Mouse (Mus musculus): ENCODE data around the gene Fbxo21.
A peak's percentile ranks its signal among the peaks of the same experiment; 100 is the strongest.

DNA sequence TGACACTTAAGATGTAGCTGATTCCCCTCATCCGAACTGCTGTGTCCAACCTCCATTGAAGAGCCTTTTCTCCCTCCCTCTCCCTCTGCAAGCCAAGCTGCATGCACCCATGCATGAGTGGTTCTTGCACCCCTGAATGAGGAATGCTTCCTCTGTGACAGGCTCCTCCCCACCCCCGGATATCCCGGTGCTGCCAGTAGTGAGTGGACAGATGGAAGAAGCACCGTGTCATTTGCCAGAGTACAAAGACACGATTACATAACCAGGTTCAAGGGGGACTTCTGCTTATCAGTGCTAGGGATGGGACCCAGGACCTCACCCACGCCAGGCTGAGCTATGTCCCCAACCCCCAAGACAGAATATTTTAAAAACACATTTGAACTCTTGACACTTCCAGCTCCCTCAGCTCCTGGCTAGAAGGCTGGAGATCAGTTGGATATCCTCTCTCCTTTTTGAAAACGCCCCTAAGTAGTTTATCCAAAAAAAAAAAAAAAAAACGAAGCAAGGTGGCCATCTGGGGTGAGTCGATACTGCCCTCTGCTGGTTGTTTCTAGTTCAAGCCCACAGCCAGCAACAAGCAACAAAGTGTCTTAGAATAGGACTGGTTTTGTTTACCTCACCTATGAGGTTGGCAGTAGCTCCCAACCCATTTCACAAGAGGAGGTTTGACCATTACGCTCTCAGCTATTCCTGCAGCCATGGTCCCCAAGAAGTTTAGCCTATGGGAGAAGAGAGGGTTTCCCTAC lies 20.7 kb upstream of the Fbxo21 start:
- TF ChIP-seq CTCF (IDR thresholded peaks at IDR 0.05; ENCODE audit: extremely low read depth, insufficient read depth, low read length) (peak; percentile 56), POLR2A (IDR thresholded peaks at IDR 0.05; ENCODE audit: extremely low read depth, insufficient read depth, low read length) (no peak)

Measured in cortical plate, adult 2 months (tissue).